Mouse (Mus musculus) thymus, postnatal 0 days (tissue): ENCODE data around the gene Ctsa. TPM values are rescaled to one million over a fixed set of nuclear protein-coding genes. Genes with fewer than 3 reads are reported as not detected.

ENCODE experiments used
- DNase-seq: peaks from one replicate; pipeline ENCODE4 v3.0.0-alpha.2; 2015; ENCODE audit warnings: low spot score
- polyA plus RNA-seq: library from polyadenylated mRNA; unstranded; fragments of >200 nt; fragmentation: Nextera tagmentation; extraction: Ambion mirVana; gene quantifications from 2 replicates; pipeline ENCODE4 v1.2.1, GENCODE M21; 2015

Ctsa gene
- polyA plus RNA-seq, 1 experiment from 2014 or later, result 164 TPM

GRCm38 (mm10) chr2:164804533-164805331, 27.9 kb upstream of the Ctsa start, which contains the start of the genes Acot8 and Zswim3:
TSS of gene Acot8 (minus strand) at chr2:164804882.
TSS of gene Zswim3 (plus strand) at chr2:164805098.
- DNase-seq, result peak; percentile 100

- no peak for DNase-seq
Observed at GRCm38 (mm10) chr2:164805332-164805718, 27.3 kb upstream of the Ctsa start.

- no peak for DNase-seq
Observed at GRCm38 (mm10) chr2:164806614-164807013, 26.1 kb upstream of the Ctsa start.

GRCm38 (mm10) chr2:164813557-164813956, 19.1 kb upstream of the Ctsa start:
- no peak for DNase-seq

GRCm38 (mm10) chr2:164815348-164815747, 17.3 kb upstream of the Ctsa start:
- DNase-seq, result no peak

- no peak for DNase-seq
Observed at GRCm38 (mm10) chr2:164815821-164816220, 16.9 kb upstream of the Ctsa start.

GRCm38 (mm10) chr2:164817206-164817605, 15.5 kb upstream of the Ctsa start:
- no peak for DNase-seq

GRCm38 (mm10) chr2:164817703-164818102, 15.0 kb upstream of the Ctsa start:
- DNase-seq, result no peak

- no peak for DNase-seq
Observed at GRCm38 (mm10) chr2:164821060-164821459, 11.6 kb upstream of the Ctsa start.

- DNase-seq, result peak; percentile 97
Observed at GRCm38 (mm10) chr2:164822636-164823165, 10.0 kb upstream of the Ctsa start, which contains the start of gene Zswim1. TSS of gene Zswim1 (plus strand) at chr2:164822686.

- DNase-seq, result peak; percentile 34
Observed at GRCm38 (mm10) chr2:164823181-164823585, 9.5 kb upstream of the Ctsa start.

GRCm38 (mm10) chr2:164823969-164824368, 8.7 kb upstream of the Ctsa start:
- DNase-seq, result no peak

GRCm38 (mm10) chr2:164825521-164825920, 7.2 kb upstream of the Ctsa start:
- DNase-seq, result no peak

GRCm38 (mm10) chr2:164827146-164827850, 5.4 kb upstream of the Ctsa start:
- DNase-seq, result no peak

GRCm38 (mm10) chr2:164828437-164828836, 4.2 kb upstream of the Ctsa start, which contains the start of gene Spata25:
TSS of gene Spata25 (minus strand) at chr2:164828537.
- no peak for DNase-seq

GRCm38 (mm10) chr2:164829090-164829489, 3.6 kb upstream of the Ctsa start:
- DNase-seq, result no peak

GRCm38 (mm10) chr2:164831029-164831428, 1.6 kb upstream of the Ctsa start:
- DNase-seq, result no peak

- no peak for DNase-seq
Observed at GRCm38 (mm10) chr2:164832032-164832747, 483 bp upstream of the Ctsa start.

GRCm38 (mm10) chr2:164833314-164833959, 764 bp downstream of the Ctsa start, which contains the start of gene Neurl2:
TSS of gene Neurl2 (minus strand) at chr2:164833456.
- DNase-seq, result peak; percentile 89

GRCm38 (mm10) chr2:164834531-164834930, 1.9 kb downstream of the Ctsa start:
- DNase-seq, result peak; percentile 58

GRCm38 (mm10) chr2:164835164-164835563, 2.5 kb downstream of the Ctsa start:
- no peak for DNase-seq
